Mouse (Mus musculus): ENCODE measurements at regions not wholly inside any gene's neighbourhood (a gene's known extent, or its start where the extent isn't known, plus 50 kb on each side); places are given as distances from the start of the nearest gene placed in this dataset.

DNA sequence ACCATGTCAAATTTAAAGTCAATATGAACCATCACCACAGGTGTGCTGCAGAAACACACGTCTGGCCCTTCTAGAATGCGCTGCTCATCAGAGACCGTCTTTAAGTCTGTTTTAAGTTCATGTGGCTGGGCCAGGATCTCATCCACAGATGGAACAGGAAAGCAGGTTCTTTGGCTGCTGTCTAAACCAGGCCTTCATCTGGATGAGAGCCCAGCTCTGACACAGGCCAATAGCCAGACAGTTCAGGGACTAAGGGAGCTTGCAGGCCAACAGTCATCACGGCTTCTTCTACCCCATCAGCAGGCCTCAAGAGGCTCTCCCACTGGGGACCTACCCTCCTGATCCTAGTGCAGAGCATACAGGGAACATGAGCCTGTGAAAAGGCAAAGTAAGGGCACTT is 185.4 kb upstream of the Eci2 start:
- no peak for ATAC-seq (ENCODE audit: low TSS enrichment)

DNA sequence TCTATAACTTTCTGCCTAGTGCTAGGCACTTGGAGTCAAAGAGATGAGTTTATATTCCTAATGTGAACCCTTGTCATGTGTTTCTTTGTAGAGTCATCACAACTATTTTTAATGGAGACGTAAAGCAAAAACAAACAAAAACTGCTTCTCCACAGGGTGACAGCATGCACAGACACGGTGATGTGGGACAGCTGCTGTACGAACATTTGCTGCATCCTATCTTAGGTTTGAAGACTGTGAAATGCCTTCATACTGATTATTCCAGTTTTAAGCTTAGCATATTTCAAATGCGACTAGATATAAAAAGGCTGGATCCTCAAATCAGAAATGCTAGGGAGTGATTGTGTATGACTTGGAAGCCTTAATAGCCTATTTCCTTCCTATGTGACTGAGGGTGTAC is 187.3 kb upstream of the Eci2 start:
- ATAC-seq (ENCODE audit: low TSS enrichment): no peak

- peak; percentile 95 for ATAC-seq (ENCODE audit: low TSS enrichment)
Measured at GRCm38 (mm10) chr13:35226142-35226829, 199.4 kb upstream of the Eci2 start.

- peak; percentile 53 for ATAC-seq (ENCODE audit: low TSS enrichment)
Measured at GRCm38 (mm10) chr13:35226944-35227343, 200.0 kb upstream of the Eci2 start.

- no peak for ATAC-seq (ENCODE audit: low TSS enrichment)
Measured at GRCm38 (mm10) chr13:35229601-35230000, 202.7 kb upstream of the Eci2 start.

GRCm38 (mm10) chr13:35233636-35234035 is 206.7 kb upstream of the Eci2 start:
- ATAC-seq (ENCODE audit: low TSS enrichment): no peak

DNA sequence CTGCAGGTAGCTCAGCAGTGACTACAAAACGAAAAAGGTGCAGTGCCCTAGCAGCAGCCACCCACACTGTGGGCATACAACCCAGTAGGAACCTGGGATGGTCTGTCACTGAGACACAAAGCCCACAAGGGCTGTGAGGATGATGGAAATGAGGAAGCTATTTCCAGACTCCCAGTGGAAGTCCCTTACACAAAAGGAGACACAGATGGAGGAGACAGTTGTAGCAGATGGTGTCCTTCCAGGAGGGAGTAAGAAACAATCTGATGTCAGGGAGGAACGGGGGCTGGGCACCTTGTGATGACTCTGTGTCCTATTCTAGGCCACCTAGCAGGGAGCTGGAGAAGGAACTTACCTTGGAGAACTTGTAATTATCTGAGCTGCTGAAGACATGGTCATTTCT is 214.5 kb upstream of the Eci2 start:
- peak; percentile 88 for ATAC-seq (ENCODE audit: low TSS enrichment)

GRCm38 (mm10) chr13:35243946-35244345 is 217.1 kb upstream of the Eci2 start:
- no peak for ATAC-seq (ENCODE audit: low TSS enrichment)

DNA sequence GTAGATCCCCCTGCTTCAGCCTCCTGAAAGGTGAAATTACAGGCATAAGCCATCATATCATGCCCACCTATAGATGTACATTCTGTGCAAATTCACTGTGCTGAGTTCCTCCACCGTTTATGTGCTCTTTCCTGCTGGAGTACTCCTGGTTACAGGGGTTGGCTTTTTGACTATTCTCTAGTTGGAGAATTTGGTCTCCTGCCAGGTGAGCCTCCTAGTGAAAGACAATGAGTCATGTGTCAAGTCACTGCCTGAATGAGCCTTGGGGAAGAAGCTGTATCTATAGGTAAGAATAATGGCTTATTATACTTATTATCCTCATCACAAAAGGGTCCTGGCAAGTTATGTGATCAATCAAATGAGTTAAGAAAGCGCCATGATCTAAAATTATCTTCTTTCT is 230.5 kb upstream of the Eci2 start:
- no peak for ATAC-seq (ENCODE audit: low TSS enrichment)

- ATAC-seq (ENCODE audit: low TSS enrichment): no peak
Measured at GRCm38 (mm10) chr13:35258720-35259119, 231.8 kb upstream of the Eci2 start.

DNA sequence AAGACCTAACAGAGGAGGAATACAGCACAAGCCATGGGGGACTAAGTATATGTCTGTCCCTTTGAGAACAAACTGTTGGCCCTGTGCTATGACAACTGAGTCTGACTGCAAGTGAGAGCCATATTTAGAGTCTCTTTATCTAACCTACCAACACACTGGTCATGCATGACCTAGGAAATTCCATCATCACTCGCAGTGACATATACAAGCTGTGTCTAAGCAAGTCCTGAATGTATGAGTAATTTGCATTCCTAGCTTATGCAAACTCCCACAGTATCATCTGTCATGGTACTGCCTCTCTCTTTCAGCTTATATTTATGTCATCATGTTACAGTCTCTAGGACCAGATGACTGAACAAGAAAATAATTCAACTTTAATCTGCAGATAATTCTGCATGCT is 257.1 kb upstream of the Eci2 start:
- ATAC-seq (ENCODE audit: low TSS enrichment): peak; percentile 98

DNA sequence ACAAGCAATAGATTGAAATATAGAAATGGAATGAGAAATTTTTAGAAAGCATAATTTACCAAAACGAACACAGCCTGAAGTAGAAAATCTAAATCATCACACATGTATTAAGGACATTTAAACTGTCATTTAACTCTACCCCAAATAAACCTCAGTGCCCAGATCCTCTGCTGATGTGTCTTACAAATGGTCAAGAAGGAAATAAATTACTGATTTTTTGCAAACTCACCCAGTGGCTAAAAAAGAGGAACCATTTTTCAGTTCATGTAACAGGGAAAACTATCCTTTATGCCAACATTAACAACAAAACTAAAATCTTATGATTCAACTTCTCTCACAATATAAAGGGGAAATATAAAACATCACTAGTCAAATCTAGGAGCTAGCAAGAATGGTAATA is 275.2 kb upstream of the Eci2 start:
- no peak for ATAC-seq (ENCODE audit: low TSS enrichment)

DNA sequence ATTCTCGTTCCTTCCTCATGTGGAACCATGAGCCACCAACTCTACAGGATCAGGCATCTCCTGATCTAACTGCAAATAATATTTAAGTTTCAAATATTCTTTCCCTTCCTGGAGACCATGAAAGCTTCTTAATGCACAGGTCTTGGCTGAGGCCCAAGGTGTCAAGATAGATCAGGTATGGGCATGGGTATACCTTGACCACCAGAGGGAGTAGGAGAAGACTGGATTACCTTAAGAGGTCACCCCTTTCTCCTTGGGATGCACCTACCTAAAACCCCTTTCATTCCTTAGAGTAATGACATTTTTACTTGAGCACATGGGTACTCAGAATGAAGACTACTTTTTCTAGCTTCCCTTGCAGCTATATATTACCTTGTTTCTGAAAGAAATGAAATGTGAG is 289.9 kb upstream of the Eci2 start:
- ATAC-seq (ENCODE audit: low TSS enrichment): no peak

DNA sequence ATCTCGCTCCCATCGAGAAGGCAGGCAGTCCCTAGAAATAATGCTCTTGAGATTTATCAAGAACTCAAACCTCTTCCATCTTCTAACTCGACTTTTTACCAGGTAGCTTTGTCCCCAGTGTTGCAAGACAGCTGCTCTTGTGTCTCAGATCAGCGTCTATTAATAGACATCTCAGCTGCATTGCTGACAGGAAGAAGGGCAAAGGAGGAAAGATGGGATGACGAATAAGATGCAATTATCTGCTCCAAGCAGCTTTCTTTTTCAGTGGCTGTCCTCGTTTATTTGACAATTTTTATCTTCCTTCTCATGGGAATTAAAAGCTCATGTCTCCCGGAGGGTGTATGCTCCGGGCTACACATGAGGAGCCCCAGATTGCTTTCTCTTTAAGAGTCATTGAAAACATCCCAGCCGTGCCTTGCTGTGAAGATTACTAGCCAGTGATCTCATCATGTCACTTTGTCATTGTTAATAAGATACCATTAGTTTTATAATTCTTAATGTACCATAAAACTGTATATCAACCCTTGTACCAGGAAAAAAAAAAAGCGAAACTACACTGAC is 299.9 kb upstream of the Eci2 start:
- peak; percentile 64 for ATAC-seq (ENCODE audit: low TSS enrichment)

DNA sequence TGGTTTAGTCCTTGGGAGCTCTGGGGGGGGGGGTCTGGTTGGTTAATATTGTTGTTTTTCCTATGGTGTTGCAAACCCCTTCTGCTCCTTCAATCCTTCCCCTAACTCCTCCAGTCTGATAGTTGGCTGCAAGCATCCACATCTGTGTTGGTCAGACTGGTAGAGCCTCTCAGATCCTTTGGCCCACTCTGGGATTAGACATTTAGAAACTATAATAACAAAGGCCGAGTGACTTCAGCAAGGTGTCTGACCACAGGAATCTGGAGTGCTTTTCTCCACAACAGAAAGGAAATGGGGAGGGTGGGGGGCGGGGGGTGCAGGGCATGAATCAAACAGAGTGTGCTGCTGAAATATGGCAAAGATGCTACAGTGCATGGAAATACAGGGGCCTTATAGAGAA is 301.4 kb upstream of the Eci2 start:
- no peak for ATAC-seq (ENCODE audit: low TSS enrichment)

DNA sequence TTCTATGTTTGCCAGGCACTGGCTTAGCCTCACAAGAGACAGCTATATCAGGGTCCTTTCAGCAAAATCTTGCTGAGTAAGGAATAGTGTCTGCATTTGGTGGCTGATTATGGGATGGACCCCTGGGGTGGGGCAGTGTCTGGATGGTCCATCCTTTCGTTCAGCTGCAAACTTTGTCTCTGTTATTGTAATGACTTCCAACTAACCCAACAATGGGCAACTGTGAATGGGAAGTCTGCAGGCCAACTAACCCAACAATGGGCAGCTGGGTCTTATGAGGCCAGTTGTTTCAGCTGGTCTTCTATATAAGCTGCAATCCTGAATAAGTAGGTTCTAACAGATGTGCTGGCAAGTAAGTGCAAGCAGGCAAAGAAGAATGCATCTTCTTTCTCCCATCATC is 304.0 kb upstream of the Eci2 start:
- no peak for ATAC-seq (ENCODE audit: low TSS enrichment)

DNA sequence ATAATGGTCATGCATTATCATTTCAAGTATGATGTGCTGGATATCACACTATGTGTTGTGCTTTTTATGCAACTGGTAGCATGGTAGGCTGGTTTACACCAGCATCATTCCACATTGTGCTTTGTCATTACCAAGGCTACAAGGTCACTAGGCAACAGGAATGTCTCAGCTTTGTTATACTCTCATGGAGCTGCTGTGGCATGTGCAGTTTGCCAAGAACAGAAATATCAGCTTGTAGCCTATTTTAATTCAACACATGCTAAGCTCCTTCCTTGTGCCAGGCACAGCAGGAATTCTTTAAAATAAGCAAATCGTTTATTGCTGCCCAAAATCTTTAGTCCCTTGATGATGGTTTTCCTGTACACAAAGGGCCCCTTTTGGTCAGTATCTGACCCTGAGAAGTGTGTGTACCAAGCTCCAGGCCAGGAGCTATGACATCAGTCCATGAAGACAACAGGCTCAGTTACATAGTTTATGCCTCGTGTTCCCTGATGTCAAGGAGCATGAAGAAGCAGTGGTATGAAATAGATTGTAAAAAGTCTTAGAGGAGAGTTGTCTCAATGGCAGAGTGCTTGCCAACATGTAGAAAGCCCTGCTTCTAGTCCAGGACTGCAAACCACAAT is 314.0 kb upstream of the Cdyl start:
- peak; percentile 53 for ATAC-seq (ENCODE audit: low TSS enrichment)

- ATAC-seq (ENCODE audit: low TSS enrichment): peak; percentile 16; the same call in 1 of the 2 replicates
Measured at GRCm38 (mm10) chr13:35348283-35348682, 311.4 kb upstream of the Cdyl start.

DNA sequence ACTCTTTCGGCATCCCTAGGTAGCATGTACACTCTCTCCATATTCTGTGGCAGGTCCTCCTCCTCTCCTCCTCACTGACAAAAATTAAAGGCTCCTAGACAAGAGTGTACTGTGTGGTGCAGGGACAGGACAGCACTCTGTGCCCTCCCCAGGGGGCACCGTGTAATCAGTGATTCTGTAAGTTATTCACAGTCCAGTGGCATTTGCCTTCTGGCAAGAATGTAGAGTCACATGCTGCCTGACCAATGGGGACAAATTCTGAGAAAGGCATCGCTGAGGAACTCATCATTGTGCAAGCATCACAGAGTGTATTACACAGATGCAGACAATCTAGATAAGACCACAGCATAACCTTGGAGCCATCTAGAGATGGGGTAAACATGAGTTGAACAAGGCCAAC is 300.3 kb upstream of the Cdyl start:
- ATAC-seq (ENCODE audit: low TSS enrichment): no peak

- ATAC-seq (ENCODE audit: low TSS enrichment): 0 out of 2 replicates have a peak, but pooled peaks have one; percentile 62
Measured at GRCm38 (mm10) chr13:35377487-35377886, 282.1 kb upstream of the Cdyl start.

DNA sequence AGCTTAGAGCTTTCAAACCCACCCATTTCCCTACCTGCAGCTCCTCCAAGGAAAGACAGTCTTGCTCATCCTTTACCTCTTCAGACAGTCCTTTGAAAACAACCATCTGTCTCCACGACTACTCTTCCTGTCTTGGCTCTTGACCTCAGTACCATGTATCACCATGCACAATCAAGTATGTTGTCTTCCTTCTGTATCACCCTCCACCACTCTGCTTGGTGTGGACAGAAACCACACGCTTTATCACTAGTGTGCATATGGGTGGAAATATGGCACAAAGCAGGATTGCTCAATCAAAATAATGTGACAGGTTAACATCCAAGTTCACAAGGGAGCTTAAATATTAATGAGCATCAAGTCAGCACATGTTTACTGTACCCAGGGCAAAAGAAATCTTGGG is 280.1 kb upstream of the Cdyl start:
- ATAC-seq (ENCODE audit: low TSS enrichment): no peak

DNA sequence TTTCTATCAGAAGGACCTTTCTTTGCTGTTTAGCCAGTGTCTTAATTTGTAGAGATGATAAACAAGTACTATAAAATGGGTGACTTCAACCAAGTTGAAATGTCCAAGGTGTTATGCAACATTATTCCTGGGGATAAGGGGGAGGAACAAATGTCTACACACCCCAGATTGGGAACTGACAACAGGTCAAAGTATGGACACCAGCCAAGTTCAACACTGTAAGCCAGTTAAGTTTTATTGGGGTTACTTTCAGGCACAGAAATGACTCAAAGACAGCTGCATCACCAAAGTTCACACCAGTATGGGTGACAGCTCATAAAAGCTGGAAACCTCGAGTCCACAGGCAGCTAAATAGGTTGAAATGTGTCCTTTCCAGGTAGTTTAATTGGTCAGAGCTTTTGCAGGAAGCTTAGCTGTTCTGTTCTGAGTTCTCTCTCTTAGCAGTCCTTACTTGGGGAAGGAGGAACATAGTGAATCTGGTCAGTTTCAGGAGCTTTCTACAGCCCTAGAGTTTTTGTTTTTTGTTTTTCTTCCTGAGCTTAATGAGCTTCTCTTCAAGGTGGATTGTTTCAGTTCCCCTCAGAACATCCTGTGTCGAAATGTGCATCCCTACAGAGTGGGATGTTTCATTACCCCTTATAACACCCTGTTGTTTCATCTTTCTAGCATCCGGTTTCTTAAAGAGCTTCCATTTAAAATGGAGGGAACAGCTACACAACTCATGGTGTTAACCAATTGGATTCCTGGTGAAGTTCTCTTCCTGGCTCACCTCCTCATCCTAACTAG is 279.2 kb upstream of the Cdyl start:
- ATAC-seq (ENCODE audit: low TSS enrichment): no peak

DNA sequence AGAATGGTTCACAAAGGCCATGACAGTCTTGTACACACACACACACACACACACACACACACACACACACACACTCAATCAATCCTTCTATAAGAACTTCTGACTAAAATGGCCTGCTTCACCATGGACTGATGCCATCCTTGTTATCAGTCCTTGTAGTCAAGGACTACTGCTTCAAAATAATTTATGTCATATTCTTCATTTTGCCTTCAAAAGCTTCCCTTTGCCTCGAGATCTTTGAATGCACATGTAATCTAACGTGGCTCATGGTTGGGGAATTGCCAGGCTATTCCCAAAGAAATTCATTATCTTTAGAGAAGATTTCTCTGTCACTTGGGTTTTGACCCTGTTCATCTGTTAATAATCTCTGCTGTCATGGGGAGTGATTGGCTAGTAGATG is 278.0 kb upstream of the Cdyl start:
- no peak for ATAC-seq (ENCODE audit: low TSS enrichment)

Measured in frontal cortex, adult (tissue).